Mouse (Mus musculus): ENCODE measurements at regions not wholly inside any gene's neighbourhood (a gene's known extent, or its start where the extent isn't known, plus 50 kb on each side); places are given as distances from the start of the nearest gene placed in this dataset.

DNA sequence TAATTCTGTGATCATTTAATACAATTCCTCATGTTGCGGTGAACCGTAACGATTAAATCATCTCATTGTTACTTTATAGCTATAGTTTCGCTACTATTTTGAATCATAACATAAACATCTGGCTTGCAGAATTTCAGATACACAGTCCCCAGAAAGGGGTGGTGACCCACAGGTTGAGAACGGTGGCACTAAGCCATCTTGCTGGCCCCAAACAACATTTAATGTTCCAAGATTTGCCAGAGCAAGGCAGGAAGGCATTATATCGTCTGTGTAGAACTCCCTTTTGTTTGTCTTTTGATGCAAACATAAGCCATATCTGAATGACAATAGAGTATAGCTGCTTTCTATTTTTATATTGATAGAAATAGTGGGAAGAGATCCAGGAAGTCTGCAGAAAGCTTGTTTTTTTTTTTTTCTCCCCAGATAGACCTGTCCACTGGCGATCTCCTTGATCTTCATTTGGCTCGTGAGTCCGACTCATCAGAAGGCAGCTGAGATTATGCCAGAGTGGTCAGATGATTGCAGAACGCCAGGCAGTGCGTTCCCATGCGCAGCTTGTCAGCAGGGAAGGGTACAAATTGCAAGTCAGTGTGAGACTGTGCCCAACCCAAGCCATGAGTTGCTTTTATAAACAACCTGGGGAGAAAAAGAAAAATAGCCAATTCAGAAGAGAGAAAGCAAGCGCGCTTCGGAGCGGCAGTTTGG, 213.9 kb downstream of the Dok5 start:
- Histone ChIP-seq H3K9ac (no peak overlapping the region), H3K9me3 (no peaks in the 10 kb centered on the region), H3K4me3 (no peak overlapping the region), H3K27ac (no peak overlapping the region), H3K4me1 (no peaks in the 10 kb centered on the region), H3K27me3 (no peaks in the 10 kb centered on the region), H3K36me3 (no peaks in the 10 kb centered on the region), H3K4me2 (replicated peaks) (no peak overlapping the region)
- 77% methylated on average over 16 of the region's 16 CpGs for WGBS
- ATAC-seq (ENCODE audit: insufficient number of reproducible peaks, insufficient read depth, low FRiP score, low TSS enrichment), result no peak

DNA sequence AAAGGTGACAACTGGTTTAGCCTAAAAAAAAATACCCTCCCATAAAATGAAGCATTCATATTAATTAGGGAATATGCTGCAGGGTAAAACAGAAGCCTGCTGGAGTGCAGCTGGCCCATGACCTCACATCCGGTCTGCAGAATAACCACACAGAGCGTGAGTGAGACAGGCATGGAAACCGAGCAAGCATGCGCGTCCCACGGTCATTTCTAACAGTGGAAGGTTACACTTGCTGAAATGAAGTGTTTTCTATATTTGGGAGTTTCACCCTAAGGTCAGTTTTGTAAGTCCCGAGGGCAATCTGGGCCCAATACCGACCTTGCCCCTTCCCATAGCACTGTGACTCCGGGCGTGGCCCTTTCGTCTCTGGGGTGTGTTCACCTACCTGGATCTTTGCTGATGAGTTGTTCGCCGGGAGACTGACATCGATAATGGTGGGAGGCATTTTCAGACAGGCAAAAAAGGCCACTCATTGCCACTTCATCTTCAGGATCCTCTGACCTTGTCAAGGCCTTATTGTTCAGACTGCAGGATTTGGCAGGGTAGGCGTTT, 214.6 kb downstream of the Dok5 start:
- no peak overlapping the region for H3K4me3 ChIP-seq
- no peaks in the 10 kb centered on the region for H3K36me3 ChIP-seq
- H3K9me3 ChIP-seq, result no peaks in the 10 kb centered on the region
- H3K9ac ChIP-seq, result no peak overlapping the region
- no peaks in the 10 kb centered on the region for H3K4me1 ChIP-seq
- H3K27ac ChIP-seq, result no peak overlapping the region
- H3K27me3 ChIP-seq, result no peaks in the 10 kb centered on the region
- WGBS, result 82% methylated on average over 15 of the region's 15 CpGs
- no peak for ATAC-seq (ENCODE audit: insufficient number of reproducible peaks, insufficient read depth, low FRiP score, low TSS enrichment)
- no peak overlapping the region for H3K4me2 ChIP-seq (replicated peaks)

DNA sequence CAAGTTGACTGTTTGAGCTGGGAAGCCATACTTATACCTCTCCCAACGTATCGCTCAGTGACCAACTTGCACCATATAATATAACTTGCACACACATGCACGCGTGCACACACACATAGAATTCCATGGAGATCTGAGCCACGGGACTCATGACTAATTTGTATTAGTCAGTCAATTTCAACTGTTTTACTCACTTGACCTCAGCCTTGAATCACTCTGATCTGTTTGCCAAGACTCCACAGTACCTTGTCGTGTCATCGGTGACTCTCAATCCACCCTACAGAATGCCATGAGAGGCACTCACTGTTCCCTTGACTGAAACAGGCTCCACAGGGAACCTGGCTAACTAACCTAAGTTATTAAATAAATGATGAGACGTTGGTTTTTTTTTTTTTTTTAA, 215.6 kb downstream of the Dok5 start:
- no peak overlapping the region for H3K27ac ChIP-seq
- 90% methylated on average over 8 of the region's 8 CpGs for WGBS
- ATAC-seq (ENCODE audit: insufficient number of reproducible peaks, insufficient read depth, low FRiP score, low TSS enrichment), result no peak
- no peak overlapping the region for H3K4me2 ChIP-seq (replicated peaks)
- H3K4me1 ChIP-seq, result no peaks in the 10 kb centered on the region
- no peaks in the 10 kb centered on the region for H3K9me3 ChIP-seq
- H3K4me3 ChIP-seq, result no peak overlapping the region
- H3K36me3 ChIP-seq, result no peaks in the 10 kb centered on the region
- H3K9ac ChIP-seq, result no peak overlapping the region
- H3K27me3 ChIP-seq, result no peaks in the 10 kb centered on the region

DNA sequence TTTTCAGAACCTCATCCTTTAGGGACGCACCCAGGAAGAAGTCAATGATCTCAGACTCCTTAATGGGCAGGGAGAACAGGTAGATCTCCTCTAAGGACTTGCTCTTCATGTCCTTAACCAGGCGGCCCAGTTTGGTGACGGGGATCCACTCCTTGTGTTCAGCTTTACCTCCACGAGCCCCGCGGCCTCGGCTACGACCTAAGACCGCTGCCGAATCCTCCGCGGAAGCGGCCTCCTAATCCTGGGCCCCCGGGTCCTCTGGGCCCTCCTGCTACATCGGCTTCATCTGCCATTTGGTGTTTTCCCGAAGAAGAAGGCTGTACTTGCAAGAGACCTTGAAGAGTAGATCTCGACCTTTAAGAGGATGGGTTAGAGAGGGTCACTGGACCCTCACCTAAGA, 223.0 kb downstream of the Dok5 start:
- no peaks in the 10 kb centered on the region for H3K9me3 ChIP-seq
- no peaks in the 10 kb centered on the region for H3K27me3 ChIP-seq
- no peaks in the 10 kb centered on the region for H3K36me3 ChIP-seq
- H3K4me2 ChIP-seq (replicated peaks), result no peak overlapping the region
- no peak overlapping the region for H3K4me3 ChIP-seq
- H3K4me1 ChIP-seq, result no peaks in the 10 kb centered on the region
- WGBS, result 92% methylated on average over 17 of the region's 17 CpGs
- no peak for ATAC-seq (ENCODE audit: insufficient number of reproducible peaks, insufficient read depth, low FRiP score, low TSS enrichment)
- no peak overlapping the region for H3K9ac ChIP-seq
- no peak overlapping the region for H3K27ac ChIP-seq

DNA sequence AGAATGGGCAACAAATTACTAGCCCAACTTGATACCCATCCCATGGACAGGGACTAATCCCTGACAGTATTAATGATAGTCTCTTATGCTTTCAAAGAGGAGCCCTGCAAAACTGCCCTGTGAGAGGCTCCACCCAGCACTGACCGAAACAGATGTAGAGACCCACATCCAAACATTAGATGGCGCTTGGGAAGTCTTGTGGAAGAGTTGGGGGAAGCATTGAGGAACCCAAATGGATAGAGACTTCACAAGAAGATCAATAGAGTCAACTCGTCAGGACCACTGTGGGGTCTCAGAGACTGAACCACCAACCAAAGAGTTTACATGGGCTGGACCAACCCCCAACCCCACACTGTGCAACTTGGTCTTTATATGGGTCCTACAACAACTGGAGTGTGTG, 225.2 kb downstream of the Dok5 start:
- no peaks in the 10 kb centered on the region for H3K4me1 ChIP-seq
- no peaks in the 10 kb centered on the region for H3K9me3 ChIP-seq
- no peak overlapping the region for H3K4me3 ChIP-seq
- no peaks in the 10 kb centered on the region for H3K27me3 ChIP-seq
- H3K36me3 ChIP-seq, result no peaks in the 10 kb centered on the region
- WGBS, result 81% methylated on average over 3 of the region's 3 CpGs
- H3K4me2 ChIP-seq (replicated peaks), result no peak overlapping the region
- no peak for ATAC-seq (ENCODE audit: insufficient number of reproducible peaks, insufficient read depth, low FRiP score, low TSS enrichment)
- H3K9ac ChIP-seq, result no peak overlapping the region
- no peak overlapping the region for H3K27ac ChIP-seq

DNA sequence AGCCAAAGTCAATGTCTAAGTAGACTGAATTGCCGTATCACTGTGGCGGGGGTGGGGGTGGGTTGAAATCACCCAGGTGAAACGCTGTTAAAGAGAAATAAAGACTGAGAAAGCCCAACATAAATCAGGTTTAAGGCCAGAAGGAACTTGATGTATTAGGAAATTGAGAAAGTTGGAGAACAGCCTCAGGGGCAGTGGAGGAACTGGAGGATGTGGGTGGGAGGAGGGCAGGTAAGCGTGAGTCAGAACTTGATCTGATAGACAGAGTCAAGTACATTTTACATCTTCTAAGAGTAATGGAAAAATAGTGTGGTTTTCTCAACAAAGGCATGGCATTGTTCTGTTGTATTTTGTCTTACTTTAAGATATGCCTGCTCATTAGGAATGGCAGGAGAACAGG, 228.8 kb downstream of the Dok5 start:
- ATAC-seq (ENCODE audit: insufficient number of reproducible peaks, insufficient read depth, low FRiP score, low TSS enrichment), result no peak
- Histone ChIP-seq H3K9ac (no peak overlapping the region), H3K4me1 (no peaks in the 10 kb centered on the region), H3K4me3 (no peak overlapping the region), H3K27ac (no peak overlapping the region), H3K9me3 (no peaks in the 10 kb centered on the region), H3K36me3 (no peaks in the 10 kb centered on the region), H3K27me3 (no peaks in the 10 kb centered on the region), H3K4me2 (replicated peaks) (no peak overlapping the region)
- 87% methylated on average over 4 of the region's 4 CpGs for WGBS

DNA sequence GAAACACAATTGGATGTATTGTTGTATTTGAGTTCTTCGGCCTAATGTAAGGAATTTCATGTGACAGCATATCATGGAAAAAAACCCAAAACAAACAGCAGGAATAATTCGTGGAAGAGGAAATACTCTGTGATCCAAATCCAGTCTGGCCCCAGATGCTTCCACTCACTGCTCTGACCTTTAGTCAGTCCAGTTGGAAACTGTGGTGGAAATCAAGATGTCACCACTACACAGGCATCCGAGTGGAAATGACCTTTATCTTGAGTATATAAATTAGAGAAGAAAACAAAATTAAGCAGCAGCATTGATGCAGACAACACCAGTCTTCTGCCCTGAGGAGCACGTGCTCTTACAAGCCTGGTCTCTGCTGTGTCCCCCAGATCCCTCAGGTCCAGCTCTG, 230.9 kb downstream of the Dok5 start:
- ATAC-seq (ENCODE audit: insufficient number of reproducible peaks, insufficient read depth, low FRiP score, low TSS enrichment), result no peak
- H3K9ac ChIP-seq, result no peak overlapping the region
- H3K27me3 ChIP-seq, result no peaks in the 10 kb centered on the region
- H3K4me2 ChIP-seq (replicated peaks), result no peak overlapping the region
- no peaks in the 10 kb centered on the region for H3K9me3 ChIP-seq
- H3K36me3 ChIP-seq, result no peaks in the 10 kb centered on the region
- no peak overlapping the region for H3K27ac ChIP-seq
- H3K4me3 ChIP-seq, result no peak overlapping the region
- no peaks in the 10 kb centered on the region for H3K4me1 ChIP-seq
- WGBS, result 70% methylated on average over 4 of the region's 4 CpGs

DNA sequence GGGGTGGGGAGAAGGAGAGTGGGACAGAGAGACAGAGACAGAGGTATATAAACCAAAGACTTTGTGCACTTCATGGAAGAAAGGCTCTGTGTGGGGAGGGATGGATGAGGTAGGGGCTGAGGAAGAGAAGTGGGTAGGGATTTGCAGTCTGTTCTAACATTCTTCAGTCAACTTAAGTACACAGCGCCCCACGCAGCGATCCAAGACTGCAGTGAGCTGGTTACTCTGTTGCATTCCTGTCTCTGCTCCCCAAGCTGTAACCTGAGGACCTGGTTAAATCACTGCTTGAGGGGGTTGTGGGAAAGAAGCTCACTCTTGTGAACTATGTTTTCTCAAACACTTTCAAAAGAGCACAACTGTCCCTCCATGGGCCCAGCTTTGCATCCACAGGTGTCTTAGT, 237.8 kb downstream of the Dok5 start:
- H3K27ac ChIP-seq, result 0 out of 2 replicates have a peak overlapping the region, but pooled peaks have one; percentile 25
- H3K4me3 ChIP-seq, result no peak overlapping the region
- ATAC-seq (ENCODE audit: insufficient number of reproducible peaks, insufficient read depth, low FRiP score, low TSS enrichment), result peak; percentile 35; the same call in 1 of the 2 replicates
- H3K36me3 ChIP-seq, result no peaks in the 10 kb centered on the region
- no peak overlapping the region for H3K4me2 ChIP-seq (replicated peaks)
- no peak overlapping the region for H3K9ac ChIP-seq
- WGBS, result 48% methylated on average over 3 of the region's 3 CpGs
- no peaks in the 10 kb centered on the region for H3K9me3 ChIP-seq
- H3K27me3 ChIP-seq, result no peaks in the 10 kb centered on the region
- 0 out of 2 replicates have a peak, but pooled peaks cover 3% of the 10 kb centered on the region for H3K4me1 ChIP-seq

DNA sequence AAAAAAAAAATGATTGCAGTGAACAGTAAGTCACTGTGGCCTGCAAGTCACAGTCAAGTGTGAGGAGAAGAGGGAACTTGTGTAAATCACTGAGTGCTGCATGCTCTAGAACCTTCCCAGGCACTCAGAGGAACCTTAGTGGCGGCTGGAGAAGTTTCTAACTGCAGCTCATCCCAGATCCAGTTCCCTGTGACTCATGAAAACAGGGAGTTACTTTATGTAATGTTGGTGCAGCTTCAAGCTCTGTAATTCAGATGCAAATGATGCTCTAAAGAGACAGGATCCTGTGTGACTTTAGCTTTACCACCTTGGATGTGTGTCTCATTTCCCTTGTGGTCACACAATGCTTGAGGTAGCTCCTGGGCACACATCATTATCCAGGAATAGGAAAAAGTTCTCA, 253.8 kb downstream of the Dok5 start:
- no peak overlapping the region for H3K4me2 ChIP-seq (replicated peaks)
- no peaks in the 10 kb centered on the region for H3K27me3 ChIP-seq
- no peaks in the 10 kb centered on the region for H3K36me3 ChIP-seq
- 77% methylated on average over 1 of the region's 1 CpGs for WGBS
- H3K4me1 ChIP-seq, result 0 out of 2 replicates have a peak, but pooled peaks cover under 1% of the 10 kb centered on the region
- no peaks in the 10 kb centered on the region for H3K9me3 ChIP-seq
- no peak for ATAC-seq (ENCODE audit: insufficient number of reproducible peaks, insufficient read depth, low FRiP score, low TSS enrichment)
- H3K9ac ChIP-seq, result no peak overlapping the region
- H3K27ac ChIP-seq, result no peak overlapping the region
- no peak overlapping the region for H3K4me3 ChIP-seq

DNA sequence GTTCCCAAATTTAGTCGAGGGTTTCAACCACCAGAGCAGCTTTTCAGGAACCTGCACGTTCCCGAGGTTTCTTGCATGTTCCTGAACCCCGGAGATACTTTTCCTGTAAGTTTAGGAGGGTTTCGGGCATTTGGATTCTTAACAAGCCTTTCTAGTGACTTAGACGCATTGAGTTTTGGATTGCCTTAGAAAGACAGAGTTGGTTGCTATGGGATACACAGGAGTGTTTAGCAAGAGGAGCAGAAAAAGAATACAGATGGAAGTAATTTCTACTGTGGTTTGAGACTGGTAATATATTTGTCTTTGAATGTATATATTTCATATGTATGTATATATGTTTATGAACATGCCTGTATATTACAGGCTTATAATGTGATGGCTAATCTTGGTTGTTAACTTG, 266.8 kb downstream of the Dok5 start:
- Histone ChIP-seq H3K4me3 (no peak overlapping the region), H3K9ac (no peak overlapping the region), H3K9me3 (no peaks in the 10 kb centered on the region), H3K27me3 (no peaks in the 10 kb centered on the region), H3K4me1 (peaks cover 2% of the 10 kb centered on the region; the same call in 1 of the 2 replicates), H3K4me2 (replicated peaks) (no peak overlapping the region), H3K36me3 (no peaks in the 10 kb centered on the region), H3K27ac (no peak overlapping the region)
- WGBS, result 81% methylated on average over 6 of the region's 6 CpGs
- ATAC-seq (ENCODE audit: insufficient number of reproducible peaks, insufficient read depth, low FRiP score, low TSS enrichment), result no peak

DNA sequence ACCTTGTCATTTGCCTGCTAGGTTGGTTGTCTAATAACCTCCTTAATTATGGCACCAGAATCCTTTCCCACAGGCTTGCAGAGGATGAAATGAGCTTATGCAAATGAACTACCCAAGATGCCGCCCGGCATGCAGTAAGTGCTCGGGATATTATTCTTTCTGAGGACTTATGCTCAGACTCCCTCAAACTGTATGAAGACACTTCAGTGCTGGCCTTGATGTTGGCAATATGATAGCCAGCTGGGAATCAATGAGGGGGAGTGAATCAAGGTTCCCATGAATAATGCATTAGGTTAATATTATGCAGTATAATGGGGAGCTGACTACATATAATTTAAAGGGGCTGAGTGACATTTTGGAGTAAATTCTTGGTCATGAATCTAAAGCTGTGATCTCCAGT, 268.6 kb downstream of the Dok5 start:
- 62% methylated on average over 3 of the region's 3 CpGs for WGBS
- Histone ChIP-seq H3K27ac (no peak overlapping the region), H3K27me3 (no peaks in the 10 kb centered on the region), H3K36me3 (no peaks in the 10 kb centered on the region), H3K4me3 (no peak overlapping the region), H3K4me2 (replicated peaks) (no peak overlapping the region), H3K4me1 (peaks cover 2% of the 10 kb centered on the region; the same call in 1 of the 2 replicates), H3K9ac (no peak overlapping the region), H3K9me3 (no peaks in the 10 kb centered on the region)
- ATAC-seq (ENCODE audit: insufficient number of reproducible peaks, insufficient read depth, low FRiP score, low TSS enrichment), result no peak

DNA sequence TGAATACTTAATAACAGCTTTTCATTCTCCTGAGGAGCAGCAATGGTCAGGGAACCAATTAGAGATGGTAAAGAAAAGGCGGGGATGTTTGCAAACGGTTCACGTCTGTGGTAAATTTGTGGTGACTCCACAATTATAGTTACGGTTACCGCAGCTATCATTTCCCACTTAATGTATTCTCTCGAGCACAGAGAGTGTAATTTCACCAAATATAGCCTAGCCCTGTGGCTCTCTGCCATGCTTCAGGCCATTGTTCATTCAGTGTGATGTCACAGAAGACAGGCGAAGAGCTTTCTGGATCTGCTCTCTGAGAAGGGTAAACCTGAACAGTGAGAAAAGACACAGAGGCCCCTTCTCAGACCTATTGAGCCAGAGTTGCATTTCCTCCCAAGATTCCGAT, 296.9 kb downstream of the Dok5 start:
- no peak for ATAC-seq (ENCODE audit: insufficient number of reproducible peaks, insufficient read depth, low FRiP score, low TSS enrichment)
- H3K4me2 ChIP-seq (replicated peaks), result no peak overlapping the region
- WGBS, result 55% methylated on average over 8 of the region's 8 CpGs

More for the DNA sequence above, 296.9 kb downstream of the Dok5 start:
- H3K4me3 ChIP-seq, result no peak overlapping the region
- H3K36me3 ChIP-seq, result no peaks in the 10 kb centered on the region
- H3K9me3 ChIP-seq, result no peaks in the 10 kb centered on the region
- no peaks in the 10 kb centered on the region for H3K4me1 ChIP-seq
- H3K9ac ChIP-seq, result no peak overlapping the region
- H3K27ac ChIP-seq, result no peak overlapping the region
- no peaks in the 10 kb centered on the region for H3K27me3 ChIP-seq
